Mouse (Mus musculus) liver, postnatal 0 days (tissue): ENCODE results near the gene Unc45a.

Source experiments
- CTCF ChIP-seq: sonication (generic); IDR thresholded peaks from 2 replicates; pipeline ENCODE4 v1.5.1; 2016; ENCODE audit warnings: antibody characterized with exemption, low read depth
- EP300 ChIP-seq: IDR thresholded peaks from 2 replicates; pipeline ENCODE4 v1.6.1; 2016; ENCODE audit warnings: antibody characterized with exemption, low read depth, mild to moderate bottlenecking

- TF ChIP-seq CTCF, result peak; percentile 42
- TF ChIP-seq EP300, result no peak
These were observed 39.3 kb downstream of the Unc45a start for GRCm38 (mm10) chr7:80301522-80301921.
